Mouse (Mus musculus): ENCODE results near the gene Cabp1.
"Not testable (repeated sequence)": the region's sequence is repeated elsewhere in the genome, so short reads cannot be mapped to it uniquely, and the experiment has no call there.

The Cabp1 gene

DNA sequence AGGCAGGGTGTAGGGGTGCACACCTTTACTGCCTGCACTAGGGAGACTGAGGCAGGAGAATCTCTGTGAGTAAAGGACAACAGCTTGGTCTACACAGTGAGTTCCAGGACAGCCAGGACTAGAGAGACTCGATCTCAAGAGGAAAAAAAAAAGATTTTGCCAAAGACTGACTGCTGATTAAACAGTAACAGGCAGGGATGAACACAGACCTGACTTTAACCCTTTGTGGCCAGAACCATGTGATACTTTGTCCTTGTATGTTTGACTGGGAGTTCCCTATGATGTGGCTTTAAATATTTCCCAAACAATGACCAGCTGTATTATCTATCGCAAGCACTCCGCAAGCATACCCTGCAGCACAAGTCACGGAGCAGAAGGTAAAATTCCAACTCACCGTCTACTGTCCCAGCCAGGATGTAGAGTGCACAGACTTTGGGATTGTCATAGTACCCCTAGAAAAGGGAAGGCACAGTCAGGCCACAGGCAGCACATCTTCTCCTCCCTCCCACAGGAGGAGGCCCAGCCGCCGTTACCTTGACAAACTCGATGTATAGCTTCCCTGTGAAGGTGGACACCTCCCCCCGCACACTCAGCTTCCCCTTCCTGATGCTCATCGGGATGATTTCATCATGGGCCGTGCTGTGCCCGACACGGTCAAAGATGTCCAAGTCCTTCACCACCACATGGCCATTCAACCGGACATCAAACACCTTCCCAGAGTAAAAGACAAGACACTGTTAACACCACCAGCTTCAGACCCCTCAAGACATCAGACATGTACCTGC lies 44.3 kb downstream of the Cabp1 start:
- DNase-seq = peak in 1 of 2 experiments; percentile 65

GRCm38 (mm10) chr5:115148872-115149271 lies 45.3 kb downstream of the Cabp1 start:
- not testable (repeated sequence) for DNase-seq

DNA sequence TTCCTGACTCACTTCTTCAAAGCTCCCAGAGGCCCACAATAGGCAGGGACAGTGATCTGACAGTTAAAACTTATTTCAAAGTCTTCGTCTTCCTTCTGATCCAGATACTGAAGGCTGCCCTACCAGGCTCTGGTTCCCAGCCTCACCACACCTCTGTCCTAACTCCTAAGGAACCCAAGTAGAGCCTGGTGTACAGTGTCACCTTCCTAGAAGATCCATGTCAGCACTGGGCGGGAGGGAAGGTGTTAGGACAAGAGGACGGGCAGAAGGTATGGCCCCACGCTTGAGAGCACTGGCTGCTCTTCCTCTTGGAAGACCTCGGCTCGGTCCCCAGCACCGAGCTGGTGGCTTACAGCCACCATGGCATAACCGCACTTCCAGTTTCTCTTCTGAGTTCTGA lies 45.8 kb downstream of the Cabp1 start:
- DNase-seq = no peak

- DNase-seq = peak in 1 of 2 experiments; percentile 57
These were observed 46.8 kb downstream of the Cabp1 start for GRCm38 (mm10) chr5:115147388-115147787.

GRCm38 (mm10) chr5:115146747-115147130 lies 47.4 kb downstream of the Cabp1 start:
- no peak for DNase-seq

GRCm38 (mm10) chr5:115145976-115146746 lies 48.0 kb downstream of the Cabp1 start:
- no peak for DNase-seq

GRCm38 (mm10) chr5:115145253-115145968 lies 48.8 kb downstream of the Cabp1 start:
- DNase-seq = no peak

DNA sequence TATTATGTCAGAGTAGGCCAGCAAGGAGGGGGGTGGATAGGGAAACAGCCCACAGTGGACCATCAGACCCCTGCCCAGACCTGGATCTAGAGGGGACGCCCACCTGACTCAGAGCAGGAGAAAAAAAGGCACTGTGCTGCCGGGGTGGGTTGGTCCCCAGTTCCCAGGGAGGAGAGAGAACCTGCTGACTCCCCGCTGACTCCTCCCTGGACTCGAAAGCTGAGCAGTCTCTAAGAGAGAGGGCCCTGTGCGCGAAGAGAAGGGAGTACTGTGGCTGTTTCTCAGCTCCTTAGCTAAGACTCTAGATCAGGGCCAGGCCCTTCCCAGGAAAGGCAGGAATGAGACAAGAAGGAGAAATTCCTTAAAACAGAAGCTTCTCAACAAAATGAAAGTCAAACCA lies 49.7 kb downstream of the Cabp1 start:
- no peak for DNase-seq

- no peak for DNase-seq
These were observed 50.6 kb downstream of the Cabp1 start for GRCm38 (mm10) chr5:115143552-115143951.

DNA sequence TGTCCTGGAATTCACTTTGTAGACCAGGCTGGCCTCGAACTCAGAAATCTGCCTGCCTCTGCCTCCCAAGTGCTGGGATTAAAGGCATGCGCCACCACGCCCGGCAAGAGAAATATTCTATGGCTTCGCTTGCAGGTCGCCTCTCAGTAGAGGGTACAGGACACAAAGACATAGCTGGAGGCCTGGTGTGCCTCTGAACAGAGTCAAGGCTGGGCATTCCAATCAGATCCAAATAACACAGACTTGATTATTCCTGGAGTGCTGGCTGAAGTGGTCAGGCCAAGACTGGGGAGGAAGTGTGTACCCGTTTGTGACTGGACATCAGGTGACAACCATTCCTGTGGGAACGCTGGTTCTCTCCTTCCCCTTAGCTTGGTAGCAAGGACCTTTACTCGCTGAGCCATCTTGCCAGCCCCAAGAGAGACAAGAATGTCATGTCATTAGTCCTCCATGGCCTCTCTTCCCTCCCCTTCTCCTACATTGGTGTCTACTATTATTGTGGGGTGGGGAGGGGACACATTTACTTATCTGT lies 51.9 kb downstream of the Cabp1 start:
- no peak for DNase-seq

GRCm38 (mm10) chr5:115140726-115141125 lies 53.5 kb downstream of the Cabp1 start:
- no peak for DNase-seq

GRCm38 (mm10) chr5:115139124-115139523 lies 55.1 kb downstream of the Cabp1 start:
- DNase-seq = no peak

DNA sequence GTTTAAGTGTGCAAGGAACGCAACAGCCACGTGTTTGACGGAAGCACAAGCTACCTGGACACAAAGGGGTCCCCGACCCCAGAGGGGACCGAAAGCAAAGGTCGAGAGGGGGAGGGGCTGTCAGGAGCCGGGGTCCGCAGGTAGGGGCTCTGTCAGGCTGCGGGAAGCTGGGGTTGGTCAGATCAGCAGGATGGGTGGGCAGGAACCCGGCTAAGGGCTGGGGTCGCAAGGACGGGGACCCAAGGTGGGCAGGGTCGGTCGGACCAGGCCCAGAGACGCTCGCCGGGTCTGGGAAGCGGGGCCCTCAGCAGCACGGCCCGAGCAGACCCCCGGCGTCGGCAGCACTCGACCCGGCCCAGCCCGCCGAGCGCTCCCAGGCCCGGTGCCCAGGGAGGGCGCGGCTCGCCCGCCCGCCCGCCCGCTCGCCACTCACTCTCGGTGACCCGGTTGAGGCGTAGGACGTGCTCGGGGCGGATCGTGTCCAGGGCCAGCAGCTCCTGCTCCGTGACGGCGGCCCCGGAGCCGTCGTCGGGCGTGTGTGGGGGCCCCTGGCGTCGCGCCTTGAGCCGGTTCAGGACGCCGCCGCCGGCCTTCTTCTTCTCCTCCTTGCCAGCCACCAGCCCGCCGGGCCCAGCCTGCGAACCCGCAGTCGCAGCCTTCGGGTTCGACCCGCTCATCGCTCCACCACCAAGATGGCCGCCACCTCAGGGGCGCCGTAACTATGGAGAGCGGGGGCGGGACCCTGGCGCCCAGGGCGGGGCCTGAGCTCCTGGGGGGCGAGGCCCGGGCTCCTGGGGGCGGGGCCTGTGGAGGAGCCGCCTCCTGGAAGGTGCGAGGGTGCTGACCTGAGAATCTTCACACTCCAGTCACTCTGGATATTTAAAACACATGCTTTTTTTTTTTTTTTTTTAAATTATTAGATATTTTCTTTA lies 59.7 kb downstream of the Cabp1 start, which contains the start of gene Unc119b:
Gene Unc119b, minus strand, starts transcription at position 742 of the 932 bp plus-strand sequence.
- peak; percentile 87 to 92 for DNase-seq

DNA sequence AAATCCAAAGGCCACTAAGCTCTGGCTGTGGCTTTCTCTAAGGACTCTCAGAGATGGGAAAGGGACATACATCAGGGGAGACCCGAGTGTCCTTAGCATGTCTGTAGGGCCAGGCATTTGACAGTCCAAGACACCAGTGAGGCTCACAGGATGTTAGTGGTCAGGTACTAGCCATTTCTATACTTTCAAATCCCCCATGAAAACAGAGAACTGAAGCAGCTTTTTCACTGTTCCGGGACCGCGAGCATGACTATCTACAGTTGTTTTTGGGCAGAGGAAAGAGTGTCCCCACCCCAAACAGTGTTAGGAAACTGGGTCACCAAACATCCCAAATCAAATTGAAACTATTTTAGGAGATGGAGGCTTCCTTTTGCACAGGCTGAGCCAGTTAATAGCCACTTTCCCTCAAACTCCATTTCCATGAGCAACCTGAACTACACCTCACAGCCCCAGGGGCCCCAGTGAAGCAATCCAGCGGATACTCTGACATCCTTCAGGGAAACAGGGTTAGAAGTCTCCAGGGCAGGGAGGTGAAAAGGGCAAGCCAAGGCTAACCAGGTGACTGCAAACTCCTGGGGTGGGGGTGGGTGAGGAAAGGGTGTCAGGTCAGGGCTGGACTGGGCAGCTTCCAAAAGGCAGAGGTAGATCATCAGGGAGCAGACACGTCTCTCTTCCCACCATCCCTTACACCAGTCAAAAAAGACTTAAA lies 60.7 kb downstream of the Cabp1 start:
- DNase-seq = no peak

- DNase-seq = no peak
These were observed 61.7 kb downstream of the Cabp1 start for GRCm38 (mm10) chr5:115132465-115132864.

GRCm38 (mm10) chr5:115129328-115129727 lies 64.9 kb downstream of the Cabp1 start:
- DNase-seq = no peak

DNA sequence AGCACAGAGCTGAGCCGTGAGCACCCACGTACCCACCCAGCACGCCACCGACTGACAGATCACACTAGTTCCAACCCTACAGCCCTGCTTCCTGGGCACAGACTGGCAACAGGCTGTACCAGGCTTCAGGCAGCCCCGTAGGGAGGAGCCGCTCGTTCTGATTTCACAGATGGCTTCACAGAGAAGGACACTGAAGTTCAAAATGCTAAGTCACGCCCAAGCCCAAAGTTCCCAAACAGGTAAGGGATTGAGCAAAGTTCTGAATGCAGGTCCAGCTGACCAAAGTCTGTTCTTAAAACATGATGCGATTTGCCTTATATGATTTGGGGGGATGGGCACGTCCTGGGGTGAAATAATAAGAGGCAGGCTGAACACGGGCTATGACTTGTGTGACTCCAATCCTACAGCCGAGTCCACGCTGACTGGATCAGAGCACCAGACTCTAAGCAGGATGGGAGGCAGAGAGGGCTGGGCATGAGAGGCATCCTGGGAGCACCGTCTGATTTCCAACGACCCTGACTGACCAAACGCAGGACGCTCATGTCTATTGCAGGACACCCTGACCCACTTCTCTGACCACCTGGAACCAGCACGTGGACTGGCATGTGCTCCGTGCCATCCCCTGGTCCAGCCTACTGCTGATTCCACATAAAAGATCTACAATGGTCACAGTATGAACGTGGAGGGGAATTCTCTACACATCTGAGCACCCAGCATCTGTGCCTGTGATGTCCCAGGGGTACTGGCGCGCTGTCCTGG lies 66.6 kb downstream of the Cabp1 start:
- DNase-seq = peak; percentile 84 to 85

- peak in 1 of 2 experiments; percentile 49 for DNase-seq
These were observed 67.4 kb downstream of the Cabp1 start for GRCm38 (mm10) chr5:115126578-115127312.

- DNase-seq = peak; percentile 80 to 86
These were observed 68.8 kb downstream of the Cabp1 start for GRCm38 (mm10) chr5:115125211-115125871.

Data from kidney, adult 8-10 months (tissue).